Mouse (Mus musculus) ovary, postnatal 14 days (tissue): ENCODE data around the gene Cntnap1.
A peak's percentile ranks its signal among the peaks of the same experiment; 100 is the strongest.

Source experiments
- DNase-seq: peaks from one replicate; pipeline ENCODE4 v3.0.0; 2022; ENCODE audit warnings: low spot score

The Cntnap1 gene

DNA sequence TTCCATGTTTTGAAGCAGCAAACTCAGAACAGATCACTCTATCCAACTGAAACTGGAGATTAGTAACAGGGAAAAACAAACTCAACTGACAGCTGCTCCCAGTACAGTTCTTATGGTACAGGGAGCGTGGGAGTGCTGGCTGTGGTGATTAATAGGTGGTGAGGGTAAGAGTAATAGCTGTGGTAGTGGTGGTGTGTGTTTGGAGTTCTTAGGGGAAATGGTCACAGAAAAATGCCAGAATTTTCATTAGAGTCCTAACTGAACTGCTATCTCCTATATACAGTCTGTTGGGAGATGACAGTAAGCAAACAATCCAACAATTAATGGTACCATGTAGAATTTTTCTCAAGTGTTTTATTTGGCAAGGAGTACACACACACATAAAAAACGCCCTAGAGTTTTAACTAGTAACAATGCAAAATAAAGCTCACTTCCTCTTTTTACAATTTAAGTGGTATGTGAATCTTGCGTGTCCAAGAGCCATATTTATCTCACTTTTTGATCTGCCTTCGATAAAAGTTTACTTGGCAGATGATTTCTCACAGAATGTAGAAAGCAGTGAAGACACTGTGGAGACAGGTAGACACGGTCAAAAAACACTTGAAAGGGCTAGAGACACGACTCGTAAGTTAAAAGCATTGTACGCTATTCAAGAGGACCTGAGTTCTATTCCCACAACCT lies 51.1 kb downstream of the Cntnap1 start:
- DNase-seq, result no peak

- DNase-seq, result no peak
Measured at GRCm38 (mm10) chr11:101224337-101224736, 54.0 kb downstream of the Cntnap1 start.

DNA sequence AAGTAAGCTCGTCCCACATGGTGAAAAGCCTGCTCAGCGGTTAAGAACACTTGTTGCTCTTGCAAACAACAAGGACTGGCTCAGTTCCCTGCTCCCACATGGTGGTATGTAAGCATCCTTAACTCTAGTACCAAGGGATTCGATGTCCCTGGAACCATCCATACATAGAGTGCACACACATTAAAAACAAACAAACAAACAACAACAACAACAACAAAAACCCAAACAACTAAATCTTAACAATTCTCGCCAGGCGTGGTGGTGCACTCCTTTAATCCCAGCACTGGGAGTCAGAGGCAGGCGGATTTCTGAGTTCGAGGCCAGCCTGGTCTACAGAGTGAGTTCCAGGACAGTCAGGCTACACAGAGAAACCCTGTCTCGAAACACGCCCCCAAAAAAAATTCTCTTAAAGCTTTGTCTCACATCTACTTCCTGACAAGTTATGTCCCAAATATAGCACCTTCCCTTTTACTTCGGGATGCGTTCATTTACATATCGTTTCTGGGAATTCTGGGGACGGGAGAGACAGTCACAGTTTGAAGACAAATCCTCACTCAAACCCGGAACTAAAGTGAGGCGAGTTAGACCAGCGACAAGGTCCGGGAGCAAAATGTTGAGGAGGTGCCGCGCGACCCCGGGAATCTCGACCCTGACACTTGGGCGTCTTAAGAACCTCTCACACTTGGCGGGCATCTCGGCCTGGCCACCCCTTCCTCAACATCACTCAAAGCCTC lies 55.2 kb downstream of the Cntnap1 start:
- no peak for DNase-seq

DNA sequence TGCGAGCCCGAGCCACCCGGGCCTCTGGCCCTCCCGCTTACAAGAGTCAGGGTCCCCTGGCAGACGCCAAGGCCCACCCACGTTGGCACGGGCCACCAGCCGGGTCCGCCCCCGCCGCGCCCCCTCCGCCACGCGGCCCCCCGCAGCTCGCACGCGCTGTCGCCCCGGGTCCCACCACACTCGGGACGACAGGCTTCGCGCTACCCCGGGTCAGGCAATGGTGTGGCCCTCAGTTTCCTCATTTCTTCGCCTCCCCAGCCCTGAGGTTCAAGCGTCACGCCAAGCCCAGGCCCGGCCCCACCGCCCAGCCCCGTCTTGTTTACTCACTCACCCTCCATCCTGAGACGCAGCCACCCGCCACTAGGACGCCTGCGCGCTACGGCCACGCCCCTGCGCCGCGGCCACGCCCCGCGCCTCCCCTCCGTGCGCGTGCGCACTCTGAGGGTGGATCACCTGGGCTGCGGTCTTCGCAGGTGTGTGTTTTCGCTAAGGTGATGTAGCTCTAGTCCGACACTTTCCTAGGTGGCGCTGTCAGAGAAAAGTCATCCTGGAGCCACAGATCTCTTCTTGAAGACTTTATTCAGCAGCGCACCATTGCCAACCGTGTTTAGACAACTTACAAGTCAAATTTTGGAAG lies 55.9 kb downstream of the Cntnap1 start, which contains the start of gene Ezh1:
Gene Ezh1, minus strand, starts transcription at position 399 of the 637 bp plus-strand sequence.
- DNase-seq, result peak; percentile 89

- no peak for DNase-seq
Measured at GRCm38 (mm10) chr11:101229361-101229900, 59.1 kb downstream of the Cntnap1 start.

DNA sequence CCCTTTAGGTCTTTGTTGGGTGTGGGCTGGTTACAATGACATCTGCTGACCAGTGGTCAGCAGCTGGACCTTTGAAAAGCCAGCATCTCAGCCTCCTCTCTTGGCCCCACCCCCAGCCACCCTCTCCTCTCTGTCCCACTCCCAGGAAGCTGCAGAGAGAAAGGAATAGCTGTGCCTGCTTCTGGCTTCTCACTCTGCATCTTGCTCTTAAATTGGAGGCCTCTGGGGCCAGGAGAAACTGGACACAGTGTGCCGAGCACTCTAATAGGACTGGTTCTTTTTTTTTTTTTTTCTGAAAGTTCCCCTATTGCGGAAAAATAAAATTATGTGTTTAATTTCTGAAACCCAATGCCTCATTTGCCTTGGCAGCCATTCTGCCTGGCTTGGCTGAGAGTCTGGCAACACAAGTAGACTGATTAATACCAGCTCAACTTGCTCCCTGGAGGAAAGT lies 59.8 kb downstream of the Cntnap1 start:
- no peak for DNase-seq

GRCm38 (mm10) chr11:101230526-101230925 lies 60.2 kb downstream of the Cntnap1 start:
- no peak for DNase-seq

DNA sequence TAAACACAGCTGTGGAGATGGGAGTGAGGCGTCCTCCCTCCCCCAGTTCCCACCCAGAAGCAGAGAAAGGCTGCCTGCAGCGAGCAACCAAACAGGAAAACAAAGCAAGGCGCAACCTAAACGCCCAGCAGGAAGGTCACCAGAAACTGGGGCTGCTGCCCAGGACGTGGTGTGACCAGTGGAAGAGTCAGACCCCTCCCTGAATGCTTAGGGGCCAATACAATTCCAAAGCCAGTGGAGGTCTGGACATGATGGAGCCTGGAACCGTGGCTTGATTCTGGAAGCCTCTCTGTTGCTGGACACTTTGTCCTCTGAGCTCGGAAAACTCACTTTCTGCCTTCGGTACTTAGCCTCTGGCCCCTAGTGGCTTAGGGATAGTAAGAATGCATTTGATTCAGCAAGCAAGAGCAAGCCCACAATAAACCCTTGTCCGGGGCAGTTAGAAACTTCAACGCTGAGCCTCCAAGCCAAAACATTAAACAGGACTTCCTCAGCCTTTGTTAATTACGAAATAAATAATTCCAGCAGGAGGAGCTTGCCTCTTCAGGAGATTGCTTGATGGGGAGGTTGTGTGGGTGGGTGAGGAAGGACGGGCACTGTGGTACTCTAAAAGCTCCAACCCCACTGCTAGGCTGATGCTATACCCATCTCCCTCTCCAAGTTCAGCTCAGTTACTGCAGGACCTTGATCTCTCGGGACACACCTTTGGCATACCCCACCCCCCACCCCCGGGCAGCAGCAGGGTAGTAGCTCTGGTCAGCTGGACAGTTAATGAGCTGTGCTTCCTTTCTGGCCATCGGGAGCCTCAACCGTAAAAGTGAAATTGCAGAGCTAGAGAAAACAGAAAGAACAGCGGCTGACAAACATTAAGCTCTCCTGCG lies 60.9 kb downstream of the Cntnap1 start:
- DNase-seq, result no peak

DNA sequence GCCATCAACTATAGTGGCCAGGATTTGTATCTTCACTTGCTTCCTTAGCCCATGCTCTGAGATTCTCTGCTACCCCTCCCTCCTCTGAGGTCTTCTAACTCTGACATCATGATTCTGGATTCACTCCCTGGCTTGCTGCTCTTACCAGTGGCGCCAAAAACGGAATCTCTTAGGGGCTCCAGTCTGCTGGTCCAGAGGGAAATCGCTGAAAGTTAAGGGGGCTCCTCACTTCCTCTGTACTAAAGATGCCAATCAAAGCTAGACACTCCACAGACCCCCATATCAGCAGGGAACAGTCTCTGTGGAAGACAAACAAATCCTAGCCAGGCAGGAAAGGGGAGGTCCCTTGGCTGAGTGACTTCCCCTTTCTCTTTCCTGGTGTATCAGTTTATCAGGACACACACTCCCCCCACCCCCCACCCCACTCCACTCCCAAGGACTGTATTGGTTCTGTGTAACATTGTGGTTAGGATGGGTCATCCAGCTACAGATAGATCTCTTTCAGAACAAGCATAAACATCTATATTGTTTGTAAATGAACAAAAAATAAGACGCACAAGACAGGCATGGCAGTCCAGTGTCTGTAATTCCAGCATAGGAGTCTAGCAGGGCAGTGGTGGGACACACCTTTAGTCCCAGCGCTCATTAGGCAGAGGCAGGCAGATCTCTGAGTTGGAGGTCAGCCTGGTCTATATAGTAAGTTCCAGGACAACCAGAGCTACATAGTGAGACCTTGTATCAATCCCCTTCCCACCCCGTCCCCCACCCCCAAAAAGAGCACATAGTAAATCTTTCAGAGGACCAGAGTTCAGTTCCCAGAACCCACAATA lies 61.9 kb downstream of the Cntnap1 start:
- no peak for DNase-seq

GRCm38 (mm10) chr11:101233240-101233639 lies 62.9 kb downstream of the Cntnap1 start:
- DNase-seq, result no peak

DNA sequence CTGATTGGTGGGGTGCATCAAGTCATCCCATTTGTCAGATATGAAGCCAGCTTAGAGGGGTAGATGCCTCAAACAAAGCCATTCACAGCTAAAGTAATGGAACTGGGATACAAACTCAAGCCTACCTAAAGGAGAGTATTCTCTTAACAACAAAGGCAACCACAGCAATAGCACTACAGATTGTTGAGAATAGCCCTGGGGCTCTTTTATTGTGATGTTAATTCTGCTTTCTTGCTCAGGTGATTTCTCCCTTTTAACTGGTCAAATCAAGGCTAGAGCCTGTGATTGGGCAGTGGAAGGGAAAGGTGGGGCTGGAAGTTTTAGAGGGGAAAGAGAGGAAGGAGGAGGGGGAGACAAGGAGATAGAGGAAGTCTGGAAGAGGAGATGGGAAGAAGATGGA lies 63.8 kb downstream of the Cntnap1 start:
- DNase-seq, result no peak

GRCm38 (mm10) chr11:101235429-101235828 lies 65.1 kb downstream of the Cntnap1 start:
- no peak for DNase-seq

- DNase-seq, result no peak
Measured at GRCm38 (mm10) chr11:101236782-101237181, 66.5 kb downstream of the Cntnap1 start.

DNA sequence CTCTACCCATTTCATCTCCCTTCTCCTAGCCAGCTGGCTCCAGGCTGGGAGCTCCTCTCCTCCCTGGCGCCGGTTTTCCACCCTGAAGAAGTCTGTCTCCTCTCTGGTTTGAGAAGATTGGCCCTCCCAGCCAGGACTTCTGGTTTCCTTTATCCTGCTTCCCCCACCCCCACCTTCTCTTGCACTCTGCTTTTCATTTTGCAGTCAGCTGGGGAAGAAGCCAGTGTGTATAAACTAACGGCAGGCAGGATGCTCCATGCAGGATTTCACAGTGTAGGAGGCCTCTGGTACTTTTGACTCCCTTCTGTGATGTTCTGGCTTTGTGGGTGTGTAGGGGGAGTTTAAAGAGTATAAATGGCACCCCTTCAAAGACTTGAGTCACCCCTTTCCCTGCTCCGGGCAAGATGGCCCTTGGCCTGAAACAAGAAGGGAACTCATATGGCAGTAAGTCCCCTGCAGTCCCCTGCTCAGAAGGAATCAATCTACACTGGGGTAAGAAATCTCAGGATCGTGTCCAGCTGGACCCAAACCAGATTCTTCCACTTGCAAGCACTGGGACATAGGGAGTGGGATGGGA lies 67.8 kb downstream of the Cntnap1 start:
- no peak for DNase-seq
